Mouse (Mus musculus): ENCODE measurements around the gene Trim8.

DNA sequence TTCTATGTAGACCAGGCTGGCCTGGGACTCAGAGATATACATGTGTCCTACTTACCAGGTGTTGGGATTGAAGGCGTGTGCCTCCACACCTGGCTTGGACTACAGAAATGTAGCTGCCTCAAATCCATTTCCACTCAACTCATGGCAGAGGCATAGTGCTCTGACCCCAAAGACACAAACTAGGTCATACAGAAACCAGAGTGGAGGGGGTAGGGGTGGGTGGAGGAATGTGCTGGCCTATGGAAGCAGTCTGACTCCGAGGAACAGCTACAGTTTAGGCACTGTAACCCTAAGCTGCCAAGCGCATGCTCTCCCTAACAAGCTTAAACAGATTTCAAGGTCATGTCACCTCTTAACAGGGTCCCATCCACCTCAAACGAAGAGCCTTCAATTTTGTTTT, 62.1 kb downstream of the Trim8 start:
- TF ChIP-seq CTCF (IDR thresholded peaks at IDR 0.05; ENCODE audit: insufficient read depth, low read depth, low read length) (no peak), POLR2A (IDR thresholded peaks at IDR 0.05; ENCODE audit: insufficient read depth, low read depth, low read length) (no peak)
